Mouse (Mus musculus): ENCODE measurements at regions not wholly inside any gene's neighbourhood (a gene's known extent, or its start where the extent isn't known, plus 50 kb on each side); places are given as distances from the start of the nearest gene placed in this dataset.

DNA sequence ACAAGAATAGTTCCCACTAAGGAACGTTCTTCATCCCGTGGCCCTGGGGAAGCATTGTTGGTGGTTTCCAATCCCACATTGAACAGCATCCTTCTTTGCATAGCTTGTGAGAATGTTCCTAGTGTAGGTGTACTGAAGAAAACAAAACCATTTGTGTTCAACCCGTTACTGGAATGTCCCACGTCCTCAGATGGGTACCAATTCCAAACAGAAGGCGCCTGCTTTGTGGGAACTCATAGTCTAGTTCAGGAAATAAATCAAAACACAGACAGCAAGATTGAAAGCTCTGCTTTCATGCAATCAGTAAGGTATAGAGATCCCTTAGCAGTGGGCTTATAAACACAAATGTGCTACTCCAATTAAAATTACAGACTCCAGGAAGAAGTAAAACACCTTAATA is 219.4 kb downstream of the Lrig3 start:
- no peaks in the 10 kb centered on the region for H3K4me1 ChIP-seq (ENCODE audit: control insufficient read depth, insufficient read depth, low read length)
- no peak overlapping the region for H3K9ac ChIP-seq (replicated peaks; ENCODE audit: low read depth, low read length)
- H3K27ac ChIP-seq (ENCODE audit: low read length): no peak overlapping the region
- H3K9me3 ChIP-seq (ENCODE audit: control insufficient read depth, low read depth, low read length): no peaks in the 10 kb centered on the region
- no peak for ATAC-seq (ENCODE audit: insufficient number of reproducible peaks, insufficient read depth, low FRiP score, low read depth)
- H3K27me3 ChIP-seq (ENCODE audit: control insufficient read depth, insufficient read depth, low read length): no peaks in the 10 kb centered on the region
- 82% methylated on average over 5 of the region's 5 CpGs for WGBS
- H3K36me3 ChIP-seq (ENCODE audit: control insufficient read depth, insufficient read depth, low read length): no peaks in the 10 kb centered on the region
- no peak overlapping the region for H3K4me2 ChIP-seq (replicated peaks; ENCODE audit: low read depth, low read length)
- no peak overlapping the region for H3K4me3 ChIP-seq (ENCODE audit: low read depth, low read length)

- no peak overlapping the region for H3K4me3 ChIP-seq (ENCODE audit: low read depth, low read length)
- no peaks in the 10 kb centered on the region for H3K4me1 ChIP-seq (ENCODE audit: control insufficient read depth, insufficient read depth, low read length)
- H3K9ac ChIP-seq (replicated peaks; ENCODE audit: low read depth, low read length): no peak overlapping the region
- ATAC-seq (ENCODE audit: insufficient number of reproducible peaks, insufficient read depth, low FRiP score, low read depth): no peak
- WGBS: 82% methylated on average over 10 of the region's 10 CpGs
- H3K27ac ChIP-seq (ENCODE audit: low read length): no peak overlapping the region
- H3K4me2 ChIP-seq (replicated peaks; ENCODE audit: low read depth, low read length): no peak overlapping the region
- no peaks in the 10 kb centered on the region for H3K27me3 ChIP-seq (ENCODE audit: control insufficient read depth, insufficient read depth, low read length)
- H3K9me3 ChIP-seq (ENCODE audit: control insufficient read depth, low read depth, low read length): no peaks in the 10 kb centered on the region
- H3K36me3 ChIP-seq (ENCODE audit: control insufficient read depth, insufficient read depth, low read length): no peaks in the 10 kb centered on the region
These were observed 220.1 kb downstream of the Lrig3 start for GRCm38 (mm10) chr10:126186086-126186485.

DNA sequence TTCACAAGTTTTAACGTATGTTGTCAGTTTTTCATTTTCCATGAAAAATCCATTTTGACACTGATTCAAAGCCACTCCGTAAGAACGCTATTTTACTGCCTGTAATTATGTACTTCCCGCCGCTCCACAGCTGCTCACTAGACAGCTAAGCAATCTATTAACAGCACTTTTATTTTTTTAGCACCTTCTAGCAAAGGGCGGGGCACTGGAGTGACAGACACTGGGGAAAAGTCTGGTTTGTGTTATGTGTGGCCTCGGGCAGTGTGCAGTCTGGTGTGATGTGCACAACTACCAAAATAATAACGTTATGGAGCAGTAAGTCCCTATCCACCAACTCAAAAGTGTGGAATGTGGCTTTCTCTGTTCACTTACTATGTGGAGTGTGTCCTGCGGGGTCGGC is 223.0 kb downstream of the Lrig3 start:
- H3K4me3 ChIP-seq (ENCODE audit: low read depth, low read length): no peak overlapping the region
- H3K4me1 ChIP-seq (ENCODE audit: control insufficient read depth, insufficient read depth, low read length): no peaks in the 10 kb centered on the region
- H3K4me2 ChIP-seq (replicated peaks; ENCODE audit: low read depth, low read length): no peak overlapping the region
- WGBS: 78% methylated on average over 10 of the region's 10 CpGs
- H3K36me3 ChIP-seq (ENCODE audit: control insufficient read depth, insufficient read depth, low read length): no peaks in the 10 kb centered on the region
- H3K9me3 ChIP-seq (ENCODE audit: control insufficient read depth, low read depth, low read length): no peaks in the 10 kb centered on the region
- no peaks in the 10 kb centered on the region for H3K27me3 ChIP-seq (ENCODE audit: control insufficient read depth, insufficient read depth, low read length)
- no peak overlapping the region for H3K27ac ChIP-seq (ENCODE audit: low read length)
- no peak for ATAC-seq (ENCODE audit: insufficient number of reproducible peaks, insufficient read depth, low FRiP score, low read depth)
- no peak overlapping the region for H3K9ac ChIP-seq (replicated peaks; ENCODE audit: low read depth, low read length)

Measured in stomach, embryonic 14.5 days (tissue).